Comparison of ENCODE assay signal across 9 mouse cellular contexts in genomic region chr4:123342642-123343470, GRCm38 (mm10). TPM values are rescaled to one million over a fixed set of nuclear protein-coding genes. Genes with fewer than 3 reads are reported as not detected.
DNase-seq lines count a peak whose midpoint lies in the region; ATAC-seq lines count a peak whose summit lies in the region.
"Had no signal": no experiment of that assay in that cellular context is flagged by ENCODE, and none has a peak within 500 bp of the region (broad histone marks: within the 10 kb centered on the region; RNA-seq: fewer than 3 reads in every experiment).

Bmp8a (minus strand) TSS chr4:123343252.

- H3K4me2 ChIP-seq in forebrain, embryonic 11.5 days (ENCODE audit: low read depth, low read length, severe bottlenecking), result peak within 1 kb of the TSS; percentile 87

- peaks cover 4% of the 10 kb centered on the region for H3K4me1 ChIP-seq in forebrain, embryonic 11.5 days (replicated peaks; ENCODE audit: control insufficient read depth, insufficient read depth, low read length)

- peak; percentile 93 for ATAC-seq in forebrain, embryonic 11.5 days (replicated peaks; ENCODE audit: low FRiP score)
- peak; percentile 82 for ATAC-seq in megakaryocyte progenitor cell, adult 5-6 weeks (replicated peaks; ENCODE audit: poor library complexity)

- H3K27ac ChIP-seq in forebrain, embryonic 11.5 days (ENCODE audit: low read depth, low read length), result no peak within 1 kb of the TSS

- peaks cover 37% of the 10 kb centered on the region for H3K27me3 ChIP-seq in forebrain, embryonic 11.5 days (ENCODE audit: control insufficient read depth, insufficient read depth, low read length)

- peak within 1 kb of the TSS; percentile 49 for H3K4me3 ChIP-seq in forebrain, embryonic 11.5 days (ENCODE audit: low read depth, low read length)

- no peaks in the 10 kb centered on the region for H3K9me3 ChIP-seq in forebrain, embryonic 11.5 days (ENCODE audit: control insufficient read depth, low read length)

- intact Hi-C loops in heart, postnatal 25 days (cut with DNase I), result loop anchor here (5.0 kb wide), 1 partner anchor 36 kb away; no protein-coding TSS in a partner anchor

- no peaks in the 10 kb centered on the region; the same call in 1 of the 2 replicates for H3K36me3 ChIP-seq in forebrain, embryonic 11.5 days (ENCODE audit: control insufficient read depth, insufficient read depth, low read length)

- peak; percentile 85 for DNase-seq in ES-CJ7 (ENCODE audit: low read depth, low spot score)
- peak; percentile 83 for DNase-seq in adrenal gland, postnatal 14 days
- peak; percentile 89 for DNase-seq in forebrain, embryonic 11.5 days (ENCODE audit: low spot score)
- peak; percentile 31 for DNase-seq in heart, postnatal 25 days (ENCODE audit: low spot score)
- DNase-seq in large intestine, adult 2 months (ENCODE audit: low read depth, low spot score), result peak; percentile 44
- peak; percentile 66 for DNase-seq in right cerebral cortex, postnatal 4 days
- DNase-seq in layer of hippocampus, adult 9-10 months (ENCODE audit: low spot score), result no peak

- WGBS in forebrain, embryonic 11.5 days, result under 1% methylated on average over 64 of the region's 65 CpGs
- WGBS in large intestine, adult 2 months, result under 1% methylated on average over 65 of the region's 65 CpGs

- peak within 1 kb of the TSS; percentile 23; the same call in 1 of the 2 replicates for H3K9ac ChIP-seq in forebrain, embryonic 11.5 days (ENCODE audit: low read length)

RNA-seq across cellular contexts. Expression of gene Bmp8a, which starts in this region (rescaled TPM):
- total RNA-seq in adrenal gland, postnatal 14 days (2021), result 0.34 TPM in 1 of 2 replicates, not detected in the other
- polyA plus RNA-seq in forebrain, embryonic 11.5 days (2014; fragmentation: Nextera tagmentation; extraction: Ambion mirVana), result 0.13 and 0.23 TPM in 2 replicates
- under 1 TPM in 1 of 2 experiments, not detected in 1; 0.18 TPM for total RNA-seq in heart, postnatal 25 days (2021)
- 4.2 and 12.7 TPM in 2 replicates for polyA plus RNA-seq in large intestine, adult 2 months (2012; rRNA removed)
- 0.17 TPM in 1 of 2 replicates, not detected in the other for total RNA-seq in megakaryocyte progenitor cell, adult 5-6 weeks (2015)
- total RNA-seq in megakaryocyte progenitor cell, adult 5-6 weeks (2017), result 0.12 TPM in 1 of 2 replicates, not detected in the other
- total RNA-seq: layer of hippocampus, postnatal 36 days had no signal

Comparison
In these comparisons a context has a peak if more than half of its experiments do, and no peak if none do; other contexts are left out.
1. Peak in DNase-seq in adrenal gland, postnatal 14 days; RNA of the gene not detected or under 1 TPM.
2. Peak in DNase-seq, ATAC-seq, H3K4me3 ChIP-seq, H3K9ac ChIP-seq and H3K4me2 ChIP-seq in forebrain, embryonic 11.5 days; RNA of the gene not detected or under 1 TPM.
3. Peak in DNase-seq in heart, postnatal 25 days; RNA of the gene not detected or under 1 TPM.
4. Peak in ATAC-seq in megakaryocyte progenitor cell, adult 5-6 weeks; RNA of the gene not detected or under 1 TPM.